In the genomic region with DNA sequence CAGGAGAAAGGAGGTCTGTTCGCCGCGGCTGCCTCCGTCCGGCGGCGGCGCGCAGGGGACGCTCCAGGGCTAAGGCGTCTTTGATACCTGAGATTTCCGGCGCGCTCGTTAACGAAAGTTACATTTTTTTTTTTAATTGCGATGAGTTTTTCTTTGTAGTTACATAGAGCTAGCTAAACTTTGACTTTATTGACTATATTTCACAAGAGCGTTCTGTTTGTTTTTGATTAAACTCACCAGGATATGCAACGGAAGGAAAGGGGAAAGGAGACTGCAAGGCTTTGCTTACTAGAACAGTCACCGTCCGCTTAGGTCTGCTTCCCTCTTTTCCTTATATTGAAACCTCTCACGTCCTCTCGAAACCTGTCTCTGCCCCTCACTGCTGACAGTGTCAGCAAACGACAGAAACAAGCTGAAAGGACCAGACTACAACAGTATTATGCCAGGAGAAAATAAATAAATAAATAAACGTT, we compare ENCODE assay signal across 7 mouse cellular contexts. TPM values are rescaled to one million over a fixed set of nuclear protein-coding genes. Genes with fewer than 3 reads are reported as not detected.
DNase-seq lines count a peak whose midpoint lies in the region; ATAC-seq and TF ChIP-seq lines count a peak whose summit lies in the region.

A gene (minus strand): TSS at position 25 of the 473 bp plus-strand sequence.

- no peaks in the 10 kb centered on the region for H3K36me3 ChIP-seq in testis, adult 2 months (ENCODE audit: control insufficient read depth, insufficient read depth, low read length)
- H3K36me3 ChIP-seq in liver, embryonic 11.5 days (ENCODE audit: control insufficient read depth, insufficient read depth, low read length), result no peaks in the 10 kb centered on the region

- peak within 1 kb of the TSS; percentile 84 for H3K4me3 ChIP-seq in testis, adult 2 months (ENCODE audit: control insufficient read depth, low read depth, low read length)
- peak within 1 kb of the TSS; percentile 79 for H3K4me3 ChIP-seq in embryonic fibroblast, embryonic 13.5 days (ENCODE audit: insufficient read depth, low read length)
- peak within 1 kb of the TSS; percentile 80 for H3K4me3 ChIP-seq in liver, embryonic 11.5 days (ENCODE audit: low read depth, low read length)
- peak within 1 kb of the TSS; percentile 66 for H3K4me3 ChIP-seq in olfactory bulb, adult 2 months (ENCODE audit: insufficient read depth, low read depth, low read length)

- no peak for TF ChIP-seq POLR2A in testis, adult 2 months (IDR thresholded peaks at IDR 0.05; ENCODE audit: control insufficient read depth, low read depth, low read length)
- TF ChIP-seq POLR2A in embryonic fibroblast, embryonic 13.5 days (IDR thresholded peaks at IDR 0.05; ENCODE audit: low read depth, low read length), result no peak; the same call in 1 of the 2 replicates
- no peak for TF ChIP-seq POLR2A in olfactory bulb, adult 2 months (IDR thresholded peaks at IDR 0.05; ENCODE audit: insufficient read depth, low read depth, low read length)

- under 1% methylated on average over 25 of the region's 25 CpGs for WGBS in liver, embryonic 11.5 days
- WGBS in olfactory bulb, adult 2 months, result 2% methylated on average over 25 of the region's 25 CpGs

- ATAC-seq in hematopoietic stem cell, adult 5-6 weeks (replicated peaks in 1 of 2; ENCODE audit: insufficient read depth in 1 of 2, low FRiP score in 2 of 2, low TSS enrichment in 1 of 2, low read depth in 1 of 2, poor library complexity in 2 of 2, severe bottlenecking in 2 of 2), result no peak
- ATAC-seq in liver, embryonic 11.5 days (replicated peaks; ENCODE audit: low FRiP score), result no peak; the same call in 1 of the 2 replicates

- H3K9me3 ChIP-seq in liver, embryonic 11.5 days (ENCODE audit: control insufficient read depth, low read length), result no peaks in the 10 kb centered on the region

- peak within 1 kb of the TSS; percentile 95 for H3K4me2 ChIP-seq in liver, embryonic 11.5 days

- TF ChIP-seq CTCF in testis, adult 2 months (IDR thresholded peaks at IDR 0.05; ENCODE audit: control insufficient read depth, insufficient read depth, insufficient replicate concordance, low read depth, low read length), result no peak
- TF ChIP-seq CTCF in embryonic fibroblast, embryonic 13.5 days (IDR thresholded peaks at IDR 0.05; ENCODE audit: borderline replicate concordance, insufficient read depth, low read length), result no peak
- no peak for TF ChIP-seq CTCF in olfactory bulb, adult 2 months (IDR thresholded peaks at IDR 0.05; ENCODE audit: insufficient read depth, low read depth, low read length)

- no peak for DNase-seq in testis, postnatal 10 days (ENCODE audit: low spot score)
- no peak for DNase-seq in liver, embryonic 11.5 days (ENCODE audit: low spot score)
- DNase-seq in cerebellum, postnatal 25 days, result no peak

- no peaks in the 10 kb centered on the region for H3K27me3 ChIP-seq in testis, adult 2 months (ENCODE audit: control insufficient read depth, insufficient read depth, low read length)
- no peaks in the 10 kb centered on the region; the same call in 1 of the 2 replicates for H3K27me3 ChIP-seq in liver, embryonic 11.5 days (replicated peaks; ENCODE audit: control insufficient read depth, insufficient read depth, low read length)

- peaks cover 33% of the 10 kb centered on the region for H3K4me1 ChIP-seq in testis, adult 2 months (ENCODE audit: control insufficient read depth, insufficient read depth, low read length)
- no peaks in the 10 kb centered on the region for H3K4me1 ChIP-seq in embryonic fibroblast, embryonic 13.5 days (ENCODE audit: control insufficient read depth, insufficient read depth, low read length)
- peaks cover 11% of the 10 kb centered on the region; the same call in 1 of the 2 replicates for H3K4me1 ChIP-seq in liver, embryonic 11.5 days (replicated peaks; ENCODE audit: control insufficient read depth, insufficient read depth, low read length)
- H3K4me1 ChIP-seq in olfactory bulb, adult 2 months (ENCODE audit: control insufficient read depth, insufficient read depth, low read length), result peaks cover 31% of the 10 kb centered on the region

- H3K27ac ChIP-seq in testis, adult 2 months (ENCODE audit: control insufficient read depth, insufficient read depth, low read depth, low read length), result peak within 1 kb of the TSS; percentile 53; the same call in 1 of the 2 replicates
- H3K27ac ChIP-seq in embryonic fibroblast, embryonic 13.5 days (ENCODE audit: insufficient read depth, low read length), result peak within 1 kb of the TSS; percentile 79
- H3K27ac ChIP-seq in liver, embryonic 11.5 days (ENCODE audit: low read depth, low read length), result peak within 1 kb of the TSS; percentile 93
- no peak within 1 kb of the TSS for H3K27ac ChIP-seq in olfactory bulb, adult 2 months (ENCODE audit: insufficient read depth, low read depth, low read length)

- H3K9ac ChIP-seq in liver, embryonic 11.5 days (ENCODE audit: low read depth, low read length), result peak within 1 kb of the TSS; percentile 79

RNA-seq across cellular contexts. Expression of the gene that starts here (rescaled TPM):
- polyA plus RNA-seq in testis, adult 2 months (2012; rRNA removed), result 12.9 and 13.2 TPM in 2 replicates
- polyA plus RNA-seq in embryonic fibroblast, embryonic 13.5 days (2011; ENCODE audit: insufficient read length, low read depth, missing spikeins), result 90.1 and 112 TPM in 2 replicates
- 17.0 and 19.8 TPM in 2 replicates for total RNA-seq in hematopoietic stem cell, adult 5-6 weeks (2017)
- 27.4 and 27.7 TPM in 2 replicates for polyA plus RNA-seq in liver, embryonic 11.5 days (2014; fragmentation: Nextera tagmentation; extraction: Ambion mirVana)
- polyA plus RNA-seq in olfactory bulb, adult 2 months (2012; ENCODE audit: insufficient read depth, insufficient read length, low replicate concordance, missing spikeins), result not detected in 2 replicates
